Mouse (Mus musculus): ENCODE measurements at regions not wholly inside any gene's neighbourhood (a gene's known extent, or its start where the extent isn't known, plus 50 kb on each side); places are given as distances from the start of the nearest gene placed in this dataset.

DNA sequence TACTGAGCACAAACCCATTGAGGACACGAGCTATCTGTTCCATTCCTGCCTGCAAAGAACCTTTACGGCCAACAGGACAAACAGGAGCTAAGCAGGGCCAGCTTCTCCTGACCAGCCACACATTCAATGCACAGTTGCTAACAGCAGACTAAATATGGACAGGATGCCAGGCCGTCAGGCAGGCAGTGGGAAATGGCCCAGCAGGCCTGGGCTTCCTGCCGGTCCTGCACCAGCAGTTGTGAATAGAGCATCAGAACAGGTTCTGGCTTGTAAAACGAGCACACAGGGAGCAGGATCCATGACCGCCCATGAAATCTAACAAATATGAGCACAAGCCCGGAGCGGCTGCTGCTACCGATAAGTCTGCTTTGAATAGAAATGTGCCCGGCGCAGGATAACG, 384.0 kb downstream of the Ajap1 start:
- H3K27me3 ChIP-seq = no peaks in the 10 kb centered on the region
- H3K4me1 ChIP-seq (replicated peaks) = no peaks in the 10 kb centered on the region
- no peak overlapping the region for H3K4me2 ChIP-seq
- no peaks in the 10 kb centered on the region; the same call in 1 of the 2 replicates for H3K9me3 ChIP-seq (replicated peaks)
- 75% methylated on average over 12 of the region's 12 CpGs for WGBS (ENCODE audit: insufficient replicate concordance)
- H3K27ac ChIP-seq (replicated peaks) = no peak overlapping the region
- H3K36me3 ChIP-seq (replicated peaks) = no peaks in the 10 kb centered on the region
- no peak for ATAC-seq (ENCODE audit: insufficient read depth)
- no peak overlapping the region for H3K9ac ChIP-seq
- H3K4me3 ChIP-seq (replicated peaks) = no peak overlapping the region

GRCm38 (mm10) chr4:153097601-153098000, 385.0 kb downstream of the Ajap1 start:
- WGBS (ENCODE audit: insufficient replicate concordance) = 38% methylated on average over 1 of the region's 1 CpGs
- Histone ChIP-seq H3K27me3 (no peaks in the 10 kb centered on the region), H3K36me3 (replicated peaks) (no peaks in the 10 kb centered on the region), H3K9ac (no peak overlapping the region), H3K4me3 (replicated peaks) (no peak overlapping the region), H3K4me1 (replicated peaks) (no peaks in the 10 kb centered on the region), H3K4me2 (no peak overlapping the region), H3K9me3 (replicated peaks) (no peaks in the 10 kb centered on the region; the same call in 1 of the 2 replicates), H3K27ac (replicated peaks) (no peak overlapping the region)
- no peak for ATAC-seq (ENCODE audit: insufficient read depth)

GRCm38 (mm10) chr4:153093129-153093528, 389.5 kb downstream of the Ajap1 start:
- Histone ChIP-seq H3K4me3 (replicated peaks) (no peak overlapping the region), H3K27ac (replicated peaks) (no peak overlapping the region), H3K36me3 (replicated peaks) (no peaks in the 10 kb centered on the region), H3K9me3 (replicated peaks) (no peaks in the 10 kb centered on the region; the same call in 1 of the 2 replicates), H3K4me2 (no peak overlapping the region), H3K27me3 (no peaks in the 10 kb centered on the region), H3K9ac (no peak overlapping the region), H3K4me1 (replicated peaks) (no peaks in the 10 kb centered on the region)
- ATAC-seq (ENCODE audit: insufficient read depth) = no peak
- 39% methylated on average over 3 of the region's 3 CpGs for WGBS (ENCODE audit: insufficient replicate concordance)

- Histone ChIP-seq H3K9ac (no peak overlapping the region), H3K27me3 (no peaks in the 10 kb centered on the region), H3K36me3 (replicated peaks) (no peaks in the 10 kb centered on the region), H3K27ac (replicated peaks) (no peak overlapping the region), H3K4me1 (replicated peaks) (no peaks in the 10 kb centered on the region), H3K9me3 (replicated peaks) (peaks cover 5% of the 10 kb centered on the region; the same call in 1 of the 2 replicates), H3K4me3 (replicated peaks) (no peak overlapping the region), H3K4me2 (no peak overlapping the region)
- 26% methylated on average over 14 of the region's 14 CpGs for WGBS (ENCODE audit: insufficient replicate concordance)
- ATAC-seq (ENCODE audit: insufficient read depth) = no peak
Observed at GRCm38 (mm10) chr4:153082166-153082565, 400.4 kb downstream of the Ajap1 start.

GRCm38 (mm10) chr4:153074590-153074989, 408.0 kb downstream of the Ajap1 start:
- H3K9me3 ChIP-seq (replicated peaks) = no peaks in the 10 kb centered on the region; the same call in 1 of the 2 replicates
- no peak for ATAC-seq (ENCODE audit: insufficient read depth)

GRCm38 (mm10) chr4:153070190-153070745, 412.3 kb downstream of the Ajap1 start:
- Histone ChIP-seq H3K4me1 (replicated peaks) (no peaks in the 10 kb centered on the region), H3K9me3 (replicated peaks) (0 out of 2 replicates have a peak, but pooled peaks cover 3% of the 10 kb centered on the region), H3K4me3 (replicated peaks) (no peak overlapping the region), H3K36me3 (replicated peaks) (no peaks in the 10 kb centered on the region), H3K9ac (no peak overlapping the region), H3K4me2 (no peak overlapping the region), H3K27ac (replicated peaks) (no peak overlapping the region), H3K27me3 (no peaks in the 10 kb centered on the region)
- no peak for ATAC-seq (ENCODE audit: insufficient read depth)
- WGBS (ENCODE audit: insufficient replicate concordance) = 61% methylated on average over 15 of the region's 15 CpGs

More at GRCm38 (mm10) chr4:153074590-153074989, 408.0 kb downstream of the Ajap1 start:
- Histone ChIP-seq H3K36me3 (replicated peaks) (no peaks in the 10 kb centered on the region), H3K27me3 (no peaks in the 10 kb centered on the region), H3K4me2 (no peak overlapping the region), H3K27ac (replicated peaks) (no peak overlapping the region), H3K9ac (no peak overlapping the region), H3K4me1 (replicated peaks) (no peaks in the 10 kb centered on the region), H3K4me3 (replicated peaks) (no peak overlapping the region)
- WGBS (ENCODE audit: insufficient replicate concordance) = 76% methylated on average over 3 of the region's 3 CpGs

DNA sequence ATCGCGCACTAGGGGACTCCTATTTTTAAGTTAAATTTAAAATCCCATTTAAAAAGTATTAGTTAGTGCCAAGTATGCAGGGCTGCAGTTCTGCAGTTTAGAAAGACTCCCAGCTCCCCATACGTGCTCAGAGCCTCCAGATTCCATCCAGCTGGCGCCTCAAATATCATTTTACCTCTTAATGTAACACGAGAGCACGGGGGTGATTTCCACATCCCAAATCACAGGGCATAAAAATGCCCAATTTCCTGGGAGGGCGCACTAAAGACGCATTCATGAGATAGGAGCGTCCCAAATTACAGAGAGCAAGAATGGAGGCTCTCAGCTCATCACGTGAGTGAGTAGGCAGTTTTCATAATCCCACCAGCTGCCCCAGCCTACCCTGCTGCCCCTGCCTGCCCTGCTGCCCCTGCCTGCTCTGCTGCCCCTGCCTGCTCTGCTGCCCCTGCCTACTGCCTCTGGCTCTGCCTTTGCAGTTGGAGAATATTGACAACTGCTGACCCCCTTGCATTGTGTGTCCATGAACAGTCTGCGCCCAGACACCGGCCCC, 414.1 kb downstream of the Ajap1 start:
- Histone ChIP-seq H3K4me3 (replicated peaks) (no peak overlapping the region), H3K4me1 (replicated peaks) (no peaks in the 10 kb centered on the region), H3K4me2 (no peak overlapping the region), H3K27ac (replicated peaks) (no peak overlapping the region), H3K36me3 (replicated peaks) (no peaks in the 10 kb centered on the region), H3K9ac (no peak overlapping the region), H3K27me3 (no peaks in the 10 kb centered on the region), H3K9me3 (replicated peaks) (0 out of 2 replicates have a peak, but pooled peaks cover 3% of the 10 kb centered on the region)
- WGBS (ENCODE audit: insufficient replicate concordance) = 70% methylated on average over 12 of the region's 12 CpGs
- no peak for ATAC-seq (ENCODE audit: insufficient read depth)

- no peak overlapping the region for H3K9ac ChIP-seq
- H3K36me3 ChIP-seq (replicated peaks) = no peaks in the 10 kb centered on the region
- no peak overlapping the region for H3K4me2 ChIP-seq
- no peak overlapping the region for H3K27ac ChIP-seq (replicated peaks)
- 0 out of 2 replicates have a peak, but pooled peaks cover 19% of the 10 kb centered on the region for H3K9me3 ChIP-seq (replicated peaks)
- no peak for ATAC-seq (ENCODE audit: insufficient read depth)
- no peaks in the 10 kb centered on the region for H3K4me1 ChIP-seq (replicated peaks)
- H3K27me3 ChIP-seq = no peaks in the 10 kb centered on the region
- no peak overlapping the region for H3K4me3 ChIP-seq (replicated peaks)
- WGBS (ENCODE audit: insufficient replicate concordance) = 60% methylated on average over 14 of the region's 14 CpGs
Observed at GRCm38 (mm10) chr4:153064021-153064605, 418.5 kb downstream of the Ajap1 start.

DNA sequence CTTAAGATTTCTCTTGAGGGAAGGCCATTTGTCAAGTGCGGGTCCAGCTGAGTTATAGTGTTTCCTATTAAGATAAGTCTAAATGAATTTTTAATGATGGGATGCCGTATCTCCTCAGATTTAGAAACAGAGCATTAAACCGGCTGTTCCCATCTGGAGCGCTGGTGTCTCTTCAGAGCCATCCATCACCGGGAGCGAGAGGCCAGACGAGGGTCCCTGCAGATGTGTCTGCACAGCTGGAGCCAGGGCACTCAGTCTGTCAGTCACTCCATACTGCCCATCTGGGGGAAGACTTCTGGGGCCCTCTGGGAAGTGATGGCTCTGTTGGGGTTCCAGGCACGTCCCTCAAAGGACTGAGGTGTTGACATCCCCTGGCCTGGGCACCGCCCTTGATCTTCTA, 419.2 kb downstream of the Ajap1 start:
- Histone ChIP-seq H3K4me3 (replicated peaks) (no peak overlapping the region), H3K36me3 (replicated peaks) (no peaks in the 10 kb centered on the region), H3K4me2 (no peak overlapping the region), H3K9me3 (replicated peaks) (0 out of 2 replicates have a peak, but pooled peaks cover 19% of the 10 kb centered on the region), H3K4me1 (replicated peaks) (no peaks in the 10 kb centered on the region), H3K9ac (no peak overlapping the region), H3K27me3 (no peaks in the 10 kb centered on the region), H3K27ac (replicated peaks) (no peak overlapping the region)
- ATAC-seq (ENCODE audit: insufficient read depth) = no peak
- 61% methylated on average over 9 of the region's 9 CpGs for WGBS (ENCODE audit: insufficient replicate concordance)

GRCm38 (mm10) chr4:153058152-153058551, 424.5 kb downstream of the Ajap1 start:
- Histone ChIP-seq H3K27me3 (no peaks in the 10 kb centered on the region), H3K9ac (no peak overlapping the region), H3K4me3 (replicated peaks) (no peak overlapping the region), H3K4me1 (replicated peaks) (no peaks in the 10 kb centered on the region), H3K27ac (replicated peaks) (no peak overlapping the region), H3K9me3 (replicated peaks) (0 out of 2 replicates have a peak, but pooled peaks cover 16% of the 10 kb centered on the region), H3K36me3 (replicated peaks) (no peaks in the 10 kb centered on the region), H3K4me2 (no peak overlapping the region)
- 68% methylated on average over 12 of the region's 12 CpGs for WGBS (ENCODE audit: insufficient replicate concordance)
- ATAC-seq (ENCODE audit: insufficient read depth) = no peak

GRCm38 (mm10) chr4:153023711-153024110, 458.9 kb downstream of the Ajap1 start:
- no peaks in the 10 kb centered on the region for H3K27me3 ChIP-seq
- H3K9ac ChIP-seq = no peak overlapping the region

More at GRCm38 (mm10) chr4:153023711-153024110, 458.9 kb downstream of the Ajap1 start:
- no peak overlapping the region for H3K4me2 ChIP-seq
- H3K4me3 ChIP-seq (replicated peaks) = no peak overlapping the region
- no peaks in the 10 kb centered on the region for H3K9me3 ChIP-seq (replicated peaks)
- H3K4me1 ChIP-seq (replicated peaks) = no peaks in the 10 kb centered on the region
- H3K27ac ChIP-seq (replicated peaks) = no peak overlapping the region
- H3K36me3 ChIP-seq (replicated peaks) = no peaks in the 10 kb centered on the region
- ATAC-seq (ENCODE audit: insufficient read depth) = no peak
